Mouse (Mus musculus): ENCODE data around the gene Dixdc1. TPM values are rescaled to one million over a fixed set of nuclear protein-coding genes. Genes with fewer than 3 reads are reported as not detected.

The Dixdc1 gene
- polyA plus RNA-seq (2012; rRNA removed): 0.62 and 0.83 TPM in 2 replicates

GRCm38 (mm10) chr9:50738914-50739870, at the start of gene Dixdc1:
Dixdc1 (minus strand) TSS chr9:50739517.

GRCm38 (mm10) chr9:50774991-50775612, 35.8 kb upstream of the Dixdc1 start, which contains the start of the genes Alg9 and 1110032A03Rik:
Alg9 (plus strand) TSS chr9:50775019.
1110032A03Rik (minus strand) TSS chr9:50775520.

GRCm38 (mm10) chr9:50768107-50769002, 29.0 kb upstream of the Dixdc1 start, which contains the start of gene Fdxacb1:
Fdxacb1 (plus strand) TSS chr9:50768236.

GRCm38 (mm10) chr9:50752054-50752602, 12.8 kb upstream of the Dixdc1 start, which contains the start of gene Hspb2:
Hspb2 (minus strand) TSS chr9:50752354.

GRCm38 (mm10) chr9:50751323-50751722, 12.0 kb upstream of the Dixdc1 start, which contains the start of gene Cryab:
Cryab (plus strand) TSS chr9:50751325.

GRCm38 (mm10) chr9:50746214-50746677, 6.9 kb upstream of the Dixdc1 start, which contains the start of gene 2310030G06Rik:
2310030G06Rik (minus strand) TSS chr9:50746536.

GRCm38 (mm10) chr9:50659392-50660217, 79.7 kb downstream of the Dixdc1 start, which contains the start of gene Dlat:
Dlat (minus strand) TSS chr9:50659780.

GRCm38 (mm10) chr9:50616766-50617603, 122.3 kb downstream of the Dixdc1 start, which contains the start of the genes Pih1d2 and Nkapd1:
Pih1d2 (plus strand) TSS chr9:50617321.
Nkapd1 (minus strand) TSS chr9:50617464.

Other genes with a start within 250 kb of the Dixdc1 start
- gene Plet1, start 245.0 kb downstream of the Dixdc1 start, polyA plus RNA-seq (2012; rRNA removed): 0.17 and 0.23 TPM in 2 replicates
- 23.3 and 25.3 TPM in 2 replicates for gene Pts, start 210.8 kb downstream of the Dixdc1 start, polyA plus RNA-seq (2012; rRNA removed)
- gene Il18, start 184.7 kb downstream of the Dixdc1 start, polyA plus RNA-seq (2012; rRNA removed): 4.8 and 5.8 TPM in 2 replicates
- 0.21 and 0.35 TPM in 2 replicates for gene Bco2, start 184.3 kb downstream of the Dixdc1 start, polyA plus RNA-seq (2012; rRNA removed)
- gene Tex12, start 178.2 kb downstream of the Dixdc1 start, polyA plus RNA-seq (2012; rRNA removed): not detected in 2 replicates
- 159 and 197 TPM in 2 replicates for gene Sdhd, start 135.7 kb downstream of the Dixdc1 start, polyA plus RNA-seq (2012; rRNA removed)
- 155 and 158 TPM in 2 replicates for gene Timm8b, start 135.6 kb downstream of the Dixdc1 start, polyA plus RNA-seq (2012; rRNA removed)
- 0.81 and 1.0 TPM in 2 replicates for gene Pih1d2, start 122.2 kb downstream of the Dixdc1 start, polyA plus RNA-seq (2012; rRNA removed)
- 5.2 and 5.3 TPM in 2 replicates for gene Nkapd1, start 122.1 kb downstream of the Dixdc1 start, polyA plus RNA-seq (2012; rRNA removed)
- 15.2 and 15.3 TPM in 2 replicates for gene Dlat, start 79.7 kb downstream of the Dixdc1 start, polyA plus RNA-seq (2012; rRNA removed)
- 1.9 and 2.2 TPM in 2 replicates for gene 2310030G06Rik, start 7.0 kb upstream of the Dixdc1 start, polyA plus RNA-seq (2012; rRNA removed)
- gene Cryab, start 11.8 kb upstream of the Dixdc1 start, polyA plus RNA-seq (2012; rRNA removed): 1.8 and 3.2 TPM in 2 replicates
- gene Hspb2, start 12.8 kb upstream of the Dixdc1 start, polyA plus RNA-seq (2012; rRNA removed): 0.22 and 1.2 TPM in 2 replicates
- 5.0 and 5.7 TPM in 2 replicates for gene Fdxacb1, start 28.7 kb upstream of the Dixdc1 start, polyA plus RNA-seq (2012; rRNA removed)
- 9.5 and 10.7 TPM in 2 replicates for gene Alg9, start 35.5 kb upstream of the Dixdc1 start, polyA plus RNA-seq (2012; rRNA removed)
- 10.6 and 13.0 TPM in 2 replicates for gene 1110032A03Rik, start 36.0 kb upstream of the Dixdc1 start, polyA plus RNA-seq (2012; rRNA removed)
- gene Ppp2r1b, start 105.8 kb upstream of the Dixdc1 start, polyA plus RNA-seq (2012; rRNA removed): 23.1 and 32.1 TPM in 2 replicates